Mouse (Mus musculus): ENCODE data around the gene Scaf1. TPM values are rescaled to one million over a fixed set of nuclear protein-coding genes. Genes with fewer than 3 reads are reported as not detected.
"Not testable (repeated sequence)": the region's sequence is repeated elsewhere in the genome, so short reads cannot be mapped to it uniquely, and the experiment has no call there.

Scaf1 gene
- total RNA-seq, 4 experiments from 2014 or later = 164 to 171 (median 170) TPM

GRCm38 (mm10) chr7:45045741-45046140 is 29.6 kb upstream of the Scaf1 start:
- DNase-seq (ENCODE audit: low spot score in 2 of 2) = no peak

- DNase-seq (ENCODE audit: low spot score in 2 of 2) = no peak
Measured at GRCm38 (mm10) chr7:45043307-45043706, 27.1 kb upstream of the Scaf1 start.

DNA sequence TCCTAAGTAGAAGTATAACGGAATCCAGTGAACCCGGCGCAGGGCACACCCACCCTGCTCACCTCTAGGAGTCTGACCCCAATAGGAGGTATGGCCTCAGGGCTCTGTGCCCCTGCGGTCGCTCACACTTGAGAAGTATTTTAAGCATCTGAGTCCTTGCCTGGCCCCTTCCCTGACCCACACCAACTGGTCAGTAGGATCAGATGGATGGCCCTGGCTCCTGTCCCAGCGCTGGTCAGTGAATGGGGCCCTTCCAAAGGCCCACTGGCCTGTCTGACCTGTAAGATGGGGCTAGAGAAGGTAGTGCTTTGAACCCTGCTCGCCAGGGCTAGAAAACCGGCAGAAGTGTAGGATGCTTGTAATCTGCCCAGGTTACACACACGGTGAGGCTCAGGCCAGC is 24.7 kb upstream of the Scaf1 start:
- DNase-seq (ENCODE audit: low spot score in 2 of 2) = no peak

GRCm38 (mm10) chr7:45038411-45038810 is 22.2 kb upstream of the Scaf1 start:
- DNase-seq (ENCODE audit: low spot score in 2 of 2) = no peak

DNA sequence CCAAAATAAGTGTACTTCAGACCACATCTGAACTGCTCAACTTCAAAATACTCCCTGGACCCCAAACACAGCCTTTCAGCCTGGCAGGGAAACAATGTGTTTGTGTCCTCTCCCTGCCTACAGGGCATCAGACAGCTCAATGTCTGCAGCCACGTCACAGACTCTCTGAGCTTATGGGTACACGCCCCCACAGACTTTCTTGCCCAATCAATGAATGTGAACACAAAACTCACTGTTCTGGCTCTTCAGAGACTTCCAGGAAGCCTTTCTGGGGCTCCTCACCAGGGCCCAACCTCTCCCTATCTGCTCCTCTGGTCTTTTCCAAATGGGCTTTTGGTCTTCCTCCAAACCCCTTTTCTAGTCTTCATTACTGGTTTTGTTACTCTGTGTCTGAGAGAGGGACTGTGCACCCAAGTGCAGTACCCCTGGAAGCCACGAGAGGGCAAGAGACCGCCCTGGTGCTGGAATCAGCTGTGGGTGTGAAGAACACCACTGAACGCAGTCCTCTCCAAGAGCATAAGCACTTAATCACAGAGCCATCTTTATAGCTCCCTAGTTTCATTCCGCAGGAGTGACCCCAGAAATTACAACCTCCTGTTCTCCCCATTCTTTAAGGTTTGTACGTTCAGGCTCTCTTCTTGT is 21.7 kb upstream of the Scaf1 start:
- DNase-seq (ENCODE audit: low spot score in 2 of 2) = no peak

- DNase-seq (ENCODE audit: low spot score in 2 of 2) = no peak
Measured at GRCm38 (mm10) chr7:45036702-45037101, 20.5 kb upstream of the Scaf1 start.

DNA sequence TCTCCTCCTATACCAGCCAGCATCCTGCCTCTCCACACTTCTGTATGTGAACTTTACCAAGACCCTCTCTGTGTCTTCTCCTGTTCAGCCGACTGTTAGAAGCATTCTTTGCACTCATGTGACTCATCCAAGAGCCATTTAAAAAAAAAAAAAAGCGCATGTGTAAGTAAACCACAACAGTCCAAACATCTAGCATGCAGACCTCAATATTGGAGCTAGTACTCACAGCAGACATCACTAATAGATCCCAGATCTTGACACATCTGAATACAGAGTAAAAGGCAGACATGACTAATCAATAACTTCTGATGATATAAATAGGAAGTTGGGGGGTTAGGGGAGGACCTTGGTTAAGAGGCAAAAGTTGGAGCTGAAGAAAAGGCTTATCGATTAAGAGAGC is 19.5 kb upstream of the Scaf1 start:
- no peak for DNase-seq (ENCODE audit: low spot score in 2 of 2)

DNA sequence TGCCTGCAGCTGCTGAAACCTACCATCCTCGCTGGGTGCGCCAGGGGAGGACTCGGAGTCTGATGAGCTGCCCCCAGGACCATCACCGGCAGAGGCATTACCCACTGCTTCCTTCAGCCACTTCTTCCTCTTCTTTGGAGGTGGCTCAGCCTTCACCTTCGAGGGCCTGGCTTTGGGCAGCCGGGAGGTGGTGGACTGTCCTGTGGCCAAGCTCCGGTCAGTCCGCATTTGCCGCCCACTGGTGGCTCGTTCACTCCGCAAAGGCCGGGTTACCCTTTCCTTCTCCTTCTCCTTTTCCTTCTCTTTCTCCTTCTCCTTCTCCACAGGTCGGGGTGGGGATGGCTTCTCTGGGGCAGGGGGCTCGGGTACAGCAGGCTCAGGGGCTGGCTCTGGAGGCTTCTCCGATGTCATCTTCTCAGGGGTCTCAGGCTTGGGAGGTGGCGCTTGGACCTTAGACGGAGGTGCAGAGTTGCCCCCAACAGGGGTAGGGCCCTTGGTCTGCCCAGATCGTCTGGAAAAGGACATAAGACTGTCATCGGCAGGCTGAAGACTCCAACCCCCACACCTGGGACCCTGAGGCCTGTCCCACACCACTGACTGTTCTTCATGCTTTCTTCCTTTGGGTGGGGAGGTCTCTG is 17.7 kb upstream of the Scaf1 start:
- no peak for DNase-seq (ENCODE audit: low spot score in 2 of 2)

DNA sequence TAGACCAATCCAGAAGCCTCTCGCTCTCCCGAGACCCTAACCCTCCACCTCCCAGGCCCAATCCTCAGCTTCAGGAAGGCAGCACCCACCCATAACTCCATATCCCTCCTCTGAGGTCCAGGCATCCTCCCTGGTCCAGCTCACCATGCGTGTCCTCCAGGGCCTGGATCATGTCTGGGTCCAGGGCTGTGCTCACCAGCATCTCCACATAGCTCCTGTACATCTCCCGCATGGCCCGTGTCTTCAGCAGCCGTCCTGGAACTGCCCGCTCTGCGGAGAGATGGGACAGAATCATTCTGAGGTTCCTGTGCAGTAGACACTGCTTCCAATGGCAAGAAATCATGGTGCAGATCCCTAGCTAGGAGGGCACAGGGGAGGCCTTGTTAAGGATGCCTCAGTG is 14.7 kb upstream of the Scaf1 start:
- no peak for DNase-seq (ENCODE audit: low spot score in 2 of 2)

- DNase-seq (ENCODE audit: low spot score in 2 of 2) = no peak
Measured at GRCm38 (mm10) chr7:45029995-45030394, 13.8 kb upstream of the Scaf1 start.

DNA sequence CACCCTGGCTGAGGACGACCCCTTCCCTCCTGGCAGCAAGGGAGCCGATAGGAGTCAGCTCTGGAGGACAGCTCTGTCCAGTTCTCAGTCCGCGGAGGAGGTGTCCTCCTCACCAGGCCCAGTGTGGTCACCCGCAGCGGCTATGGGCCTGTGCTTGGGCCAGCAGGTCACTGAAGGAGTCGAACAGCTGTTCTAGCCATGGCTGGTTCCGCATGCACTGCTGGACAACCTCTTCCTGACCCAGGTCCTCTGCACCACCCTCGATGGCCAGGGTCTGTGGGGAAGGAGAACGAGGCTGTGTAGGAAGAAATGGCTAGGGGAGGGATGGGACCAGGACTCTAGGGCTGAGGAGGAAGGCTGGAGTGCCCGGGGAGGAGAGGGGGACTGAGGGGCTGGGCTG is 12.2 kb upstream of the Scaf1 start:
- DNase-seq (ENCODE audit: low spot score in 2 of 2) = no peak

DNA sequence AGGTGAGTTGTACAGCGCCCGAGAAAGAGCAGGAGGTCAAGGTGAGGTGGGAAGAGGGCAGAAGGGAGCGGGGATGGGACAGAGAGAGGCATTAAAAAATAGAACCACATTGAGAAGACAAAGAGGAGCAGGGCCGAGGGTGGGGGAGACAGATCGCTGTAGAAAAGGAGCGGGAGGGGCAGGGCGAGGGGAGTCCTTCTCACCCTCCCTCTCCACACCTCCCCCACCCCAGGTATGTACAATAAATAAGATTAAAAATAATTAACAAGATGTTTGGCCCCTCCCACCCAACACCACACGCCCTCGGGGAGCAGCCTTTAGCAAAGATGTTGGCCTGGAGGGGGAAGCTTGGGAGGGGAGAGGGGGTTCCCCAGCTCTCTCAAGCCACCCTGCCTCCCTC is 11.6 kb upstream of the Scaf1 start:
- no peak for DNase-seq (ENCODE audit: low spot score in 2 of 2)

- no peak for DNase-seq (ENCODE audit: low spot score in 2 of 2)
Measured at GRCm38 (mm10) chr7:45026256-45026655, 10.1 kb upstream of the Scaf1 start.

DNA sequence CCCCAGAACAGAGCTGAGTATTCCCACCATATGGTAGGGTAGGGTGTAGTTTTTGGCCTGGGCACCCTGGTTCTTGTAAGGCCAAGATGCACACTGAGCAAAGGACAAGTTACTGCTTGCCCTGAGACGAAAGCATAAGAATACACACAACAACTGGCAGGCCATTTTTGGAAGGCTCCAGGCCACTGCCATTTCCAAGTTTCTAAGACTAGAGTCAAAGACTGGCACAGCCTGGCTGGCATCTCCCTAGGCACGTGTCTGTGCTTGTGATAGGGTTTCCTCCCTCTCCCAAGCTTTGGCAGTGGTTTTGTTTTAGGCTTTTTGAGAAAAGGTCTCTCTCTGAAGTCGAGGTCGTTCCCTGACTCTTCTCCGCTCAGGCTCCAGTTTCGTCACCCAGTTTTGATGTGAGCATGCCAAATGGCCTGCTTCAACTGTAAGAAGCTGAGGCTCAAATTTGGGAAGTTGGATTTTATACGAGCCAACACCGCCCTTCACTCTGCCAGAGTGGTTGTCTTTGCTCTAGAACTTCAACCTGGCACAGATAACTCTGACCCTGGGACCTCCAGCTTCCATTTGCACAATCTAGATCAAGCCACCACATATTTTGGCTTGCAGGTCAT is 9.5 kb upstream of the Scaf1 start:
- no peak for DNase-seq (ENCODE audit: low spot score in 2 of 2)

- DNase-seq (ENCODE audit: low spot score in 2 of 2) = no peak
Measured at GRCm38 (mm10) chr7:45024281-45025248, 8.4 kb upstream of the Scaf1 start.

GRCm38 (mm10) chr7:45023711-45024110 is 7.5 kb upstream of the Scaf1 start:
- DNase-seq (ENCODE audit: low spot score in 2 of 2) = not testable (repeated sequence)

GRCm38 (mm10) chr7:45020225-45020624 is 4.1 kb upstream of the Scaf1 start:
- no peak for DNase-seq (ENCODE audit: low spot score in 2 of 2)

DNA sequence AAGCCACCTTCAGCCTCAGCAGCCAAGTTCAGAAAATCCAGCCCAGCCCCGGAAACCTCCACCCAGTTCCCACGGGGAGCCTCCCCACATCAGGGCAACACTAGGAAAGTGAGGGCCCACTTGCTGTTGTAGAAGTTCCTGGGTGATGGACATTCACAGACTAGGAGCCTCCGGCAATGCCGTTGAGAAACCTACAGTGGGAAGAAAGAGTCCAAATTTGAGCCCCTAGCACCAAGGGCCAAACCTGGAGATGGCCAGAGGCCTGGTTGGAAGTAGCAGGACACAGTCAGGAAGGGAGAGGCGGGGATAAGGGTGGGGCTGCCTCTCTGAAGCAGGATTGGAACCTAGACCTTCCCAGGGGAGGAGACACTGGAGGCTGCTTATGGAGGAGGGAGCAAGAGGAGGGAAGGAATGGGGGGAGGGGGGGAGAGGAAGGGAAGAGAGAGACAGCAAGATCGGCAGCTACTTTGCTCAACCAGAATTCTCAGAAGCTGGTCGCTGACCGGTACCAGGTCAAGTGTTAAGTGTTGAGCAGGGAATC is 2.9 kb upstream of the Scaf1 start:
- DNase-seq (ENCODE audit: low spot score in 2 of 2) = no peak

DNA sequence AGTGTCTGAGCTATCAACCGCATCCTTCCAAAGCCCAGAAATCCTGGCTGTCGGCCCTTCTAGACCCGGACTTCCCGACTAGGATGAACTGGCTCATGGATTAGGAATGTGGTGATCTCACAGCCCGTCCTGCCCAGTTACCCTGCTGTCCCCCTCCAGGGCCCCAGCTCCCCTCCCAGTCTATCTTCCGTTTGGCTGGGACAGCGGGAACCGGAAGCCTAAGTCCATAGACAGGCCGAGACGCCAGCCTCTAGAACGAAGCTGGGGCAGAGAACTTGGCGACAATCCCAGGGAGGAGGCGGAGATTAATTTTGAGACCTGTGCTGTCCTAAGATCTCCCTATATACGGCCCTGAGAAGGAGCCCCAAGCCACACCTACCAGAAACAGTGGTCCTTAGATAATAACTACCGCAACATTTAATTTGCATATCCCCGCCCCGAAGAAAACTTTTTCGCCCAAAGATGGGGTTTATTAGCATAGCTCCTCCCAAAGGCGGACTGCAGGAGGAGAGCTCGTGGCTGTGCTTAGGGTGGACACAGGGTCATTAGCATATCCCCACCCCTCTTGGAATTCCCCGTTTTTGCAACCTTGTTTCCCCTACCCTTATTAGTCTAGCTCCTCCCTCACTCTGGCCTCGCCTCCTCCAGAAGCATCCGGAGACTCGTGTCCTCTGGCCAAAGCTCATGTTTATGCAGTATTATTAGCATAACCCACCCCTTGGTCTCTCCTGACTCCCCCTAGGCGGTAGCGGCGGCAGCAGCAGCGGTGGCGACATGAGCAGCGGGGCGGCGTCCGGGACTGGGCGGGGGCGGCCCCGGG is 1.3 kb upstream of the Scaf1 start, which contains the start of gene Rras:
TSS of gene Rras (plus strand) at position 720 of the 820 bp plus-strand sequence.
- DNase-seq (ENCODE audit: low spot score in 2 of 2) = peak; percentile 49 to 93

GRCm38 (mm10) chr7:45016761-45017160 is 598 bp upstream of the Scaf1 start:
- no peak for DNase-seq (ENCODE audit: low spot score in 2 of 2)

Measured in left cerebral cortex, adult 8-10 months (tissue).